Mouse (Mus musculus) lung, postnatal 4 days (tissue): ENCODE results near the gene Ncbp2.
A peak's percentile ranks its signal among the peaks of the same experiment; 100 is the strongest.

Experiments
- DNase-seq, 2 experiments: peaks; one replicate each; pipeline ENCODE4 v3.0.0; 2021

Ncbp2 gene

GRCm38 (mm10) chr16:31948345-31948774, at the start of gene Ncbp2, which contains the start of gene 0610012G03Rik:
Gene Ncbp2 (plus strand): TSS chr16:31948513.
Gene 0610012G03Rik (minus strand): TSS chr16:31948494.
- peak; percentile 97 to 98 for DNase-seq

DNA sequence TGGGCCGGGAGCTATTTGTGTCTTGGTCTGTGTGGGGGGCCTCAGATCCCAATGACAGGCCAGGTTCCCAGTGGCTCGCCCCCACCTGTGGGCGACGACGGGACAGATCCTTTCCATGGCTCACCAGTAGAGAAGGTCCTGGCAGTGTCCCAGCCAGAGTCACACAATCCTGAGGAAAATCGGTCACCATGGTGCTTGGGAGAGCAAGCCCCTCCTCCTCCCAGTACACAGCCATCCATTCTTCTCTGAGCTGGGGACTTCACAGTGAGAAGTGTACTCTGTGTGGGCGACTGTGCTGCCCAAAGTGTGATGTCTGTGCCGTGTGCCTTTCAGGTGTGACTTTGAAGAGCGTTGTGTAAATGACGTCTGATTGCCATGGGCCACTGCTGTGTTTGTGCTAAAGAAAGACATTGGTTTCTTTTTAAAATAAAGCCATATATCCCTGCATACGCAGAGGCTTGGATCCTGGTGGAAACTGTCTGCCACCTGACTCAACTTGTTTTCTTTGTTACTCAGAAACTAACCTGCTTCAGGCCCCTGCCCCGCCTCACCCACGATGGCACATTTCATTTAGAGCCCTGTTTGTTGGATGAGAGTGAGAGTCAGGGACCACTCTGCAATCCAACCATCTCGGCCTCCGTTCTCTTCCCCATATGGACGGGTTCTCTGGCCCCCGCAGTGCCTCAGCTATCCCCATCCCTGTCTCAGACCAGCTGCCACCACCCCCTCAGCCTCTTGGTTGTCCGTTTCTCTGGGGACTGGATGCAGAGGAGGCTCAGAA, 49.6 kb upstream of the Ncbp2 start:
- DNase-seq, result no peak

- no peak for DNase-seq
Observed at GRCm38 (mm10) chr16:31901886-31902285, 46.4 kb upstream of the Ncbp2 start.

- no peak for DNase-seq
Observed at GRCm38 (mm10) chr16:31903239-31903638, 45.1 kb upstream of the Ncbp2 start.

GRCm38 (mm10) chr16:31905331-31905730, 43.0 kb upstream of the Ncbp2 start:
- DNase-seq, result no peak

DNA sequence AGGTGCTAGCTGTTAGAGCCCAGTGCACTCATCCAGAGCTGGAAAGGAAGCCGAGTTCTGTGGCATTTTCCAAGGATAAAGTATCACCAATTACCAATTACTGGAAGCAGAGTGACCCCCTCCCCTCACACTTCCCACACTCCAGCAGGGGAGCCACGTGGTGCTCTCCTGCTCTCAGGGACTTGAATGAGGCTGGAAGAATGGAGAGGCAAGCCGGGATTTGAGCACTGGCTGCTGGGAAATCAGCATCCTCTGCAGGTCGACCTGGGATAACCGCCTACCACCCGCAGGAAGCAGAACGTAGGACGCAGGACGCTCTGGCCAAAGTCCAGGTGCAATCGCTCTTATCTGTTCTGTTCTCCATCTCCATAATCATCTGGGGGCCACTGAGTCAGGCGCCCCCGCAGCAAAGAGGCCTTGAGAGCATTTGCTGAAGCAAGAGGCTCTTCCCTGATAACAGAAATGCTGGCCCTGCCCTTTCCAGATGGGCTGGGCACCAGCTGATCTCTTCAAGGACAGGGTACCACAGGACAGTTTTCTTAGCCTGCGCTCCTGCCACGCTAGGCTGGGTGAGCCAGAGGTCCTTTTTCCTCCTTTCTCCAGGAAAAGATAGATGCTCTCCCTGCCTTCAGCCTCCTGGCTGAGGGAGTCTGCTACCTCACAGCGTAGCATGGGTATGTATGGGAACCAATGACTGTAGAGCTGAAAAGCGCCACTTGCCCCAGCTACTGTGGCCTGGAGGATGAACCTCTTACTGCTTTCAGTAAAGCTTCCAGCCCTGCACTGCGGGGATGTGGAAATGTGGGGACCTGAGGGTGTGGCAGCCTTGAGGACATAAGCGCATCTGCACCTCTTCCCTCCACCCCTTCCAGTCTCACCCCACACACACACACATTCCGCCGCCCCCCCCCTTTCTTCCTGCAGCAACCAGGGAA, 42.2 kb upstream of the Ncbp2 start:
- no peak for DNase-seq

GRCm38 (mm10) chr16:31906896-31907295, 41.4 kb upstream of the Ncbp2 start:
- peak; percentile 37 to 52 for DNase-seq

- DNase-seq, result no peak
Observed at GRCm38 (mm10) chr16:31908959-31909358, 39.4 kb upstream of the Ncbp2 start.

DNA sequence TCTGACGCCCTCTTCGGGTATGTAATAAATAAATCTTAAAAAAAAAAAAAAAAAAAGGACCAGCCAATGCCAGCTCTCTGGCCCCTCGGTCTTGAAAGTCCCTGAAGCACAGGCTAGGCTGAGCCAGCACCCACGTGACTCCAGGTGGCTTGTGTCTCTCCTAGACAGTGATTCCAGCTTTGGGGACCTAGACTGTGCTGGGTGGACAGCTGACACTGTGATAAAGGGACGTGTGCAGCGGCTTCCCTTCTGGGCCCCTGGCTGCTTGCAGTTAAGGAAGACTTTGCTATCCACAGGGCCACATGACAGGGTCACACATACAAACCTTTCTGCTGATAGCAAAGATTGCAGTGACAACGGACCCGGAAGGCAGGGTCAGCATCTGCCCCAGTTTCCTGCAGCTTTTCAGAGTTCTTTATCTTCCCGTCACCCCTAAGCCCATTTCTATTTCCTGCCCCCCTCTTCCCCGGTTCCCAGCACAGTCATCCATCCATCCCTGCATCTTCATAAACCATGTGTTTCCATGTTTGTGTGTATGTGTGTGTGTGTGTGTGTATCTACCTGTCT, 37.9 kb upstream of the Ncbp2 start:
- DNase-seq, result no peak

- DNase-seq, result no peak
Observed at GRCm38 (mm10) chr16:31917776-31918175, 30.5 kb upstream of the Ncbp2 start.

GRCm38 (mm10) chr16:31918248-31918724, 30.0 kb upstream of the Ncbp2 start:
- peak; percentile 62 to 80 for DNase-seq

- no peak for DNase-seq
Observed at GRCm38 (mm10) chr16:31924368-31924767, 23.9 kb upstream of the Ncbp2 start.

DNA sequence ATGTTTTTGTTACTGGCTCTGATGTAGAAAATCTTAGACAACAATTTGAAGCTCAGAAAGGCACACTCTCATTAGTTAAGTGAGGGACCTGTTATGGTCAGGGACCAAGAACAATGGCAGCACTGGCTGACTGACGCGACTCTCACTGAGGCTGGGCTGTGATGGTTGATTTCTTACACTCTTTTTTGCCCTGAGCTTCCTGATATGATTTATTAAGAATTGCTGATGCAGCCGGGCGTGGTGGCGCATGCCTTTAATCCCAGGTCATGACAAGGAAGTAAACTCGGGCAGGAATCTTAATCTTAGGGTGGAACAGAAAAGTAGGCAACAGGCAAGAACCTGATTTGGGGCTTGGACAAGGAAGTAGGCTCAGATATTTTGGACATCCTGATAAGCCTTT, 22.2 kb upstream of the Ncbp2 start:
- DNase-seq, result no peak

GRCm38 (mm10) chr16:31926547-31927182, 21.6 kb upstream of the Ncbp2 start:
- DNase-seq, result no peak

- DNase-seq, result no peak
Observed at GRCm38 (mm10) chr16:31927412-31927811, 20.9 kb upstream of the Ncbp2 start.

GRCm38 (mm10) chr16:31931330-31931729, 17.0 kb upstream of the Ncbp2 start:
- no peak for DNase-seq

DNA sequence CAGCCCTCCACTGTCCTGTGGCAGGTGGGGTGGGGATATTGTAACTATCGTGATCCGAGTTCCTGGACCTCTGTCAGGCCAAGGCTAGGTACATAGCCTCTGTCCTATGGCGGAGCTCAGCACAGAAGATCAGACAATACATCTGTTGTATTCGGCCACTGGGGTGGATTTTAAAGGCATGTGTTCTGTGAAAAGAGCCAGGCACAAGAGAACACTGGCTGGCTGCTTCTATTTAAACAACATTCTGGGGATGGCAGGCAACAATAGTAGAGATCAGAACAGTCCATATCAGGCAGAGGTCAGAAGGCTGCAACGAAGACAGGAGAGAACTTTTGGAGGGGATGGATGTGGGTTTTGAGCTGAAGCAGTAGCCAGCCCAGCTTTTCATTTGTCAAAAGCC, 16.1 kb upstream of the Ncbp2 start:
- DNase-seq, result no peak

DNA sequence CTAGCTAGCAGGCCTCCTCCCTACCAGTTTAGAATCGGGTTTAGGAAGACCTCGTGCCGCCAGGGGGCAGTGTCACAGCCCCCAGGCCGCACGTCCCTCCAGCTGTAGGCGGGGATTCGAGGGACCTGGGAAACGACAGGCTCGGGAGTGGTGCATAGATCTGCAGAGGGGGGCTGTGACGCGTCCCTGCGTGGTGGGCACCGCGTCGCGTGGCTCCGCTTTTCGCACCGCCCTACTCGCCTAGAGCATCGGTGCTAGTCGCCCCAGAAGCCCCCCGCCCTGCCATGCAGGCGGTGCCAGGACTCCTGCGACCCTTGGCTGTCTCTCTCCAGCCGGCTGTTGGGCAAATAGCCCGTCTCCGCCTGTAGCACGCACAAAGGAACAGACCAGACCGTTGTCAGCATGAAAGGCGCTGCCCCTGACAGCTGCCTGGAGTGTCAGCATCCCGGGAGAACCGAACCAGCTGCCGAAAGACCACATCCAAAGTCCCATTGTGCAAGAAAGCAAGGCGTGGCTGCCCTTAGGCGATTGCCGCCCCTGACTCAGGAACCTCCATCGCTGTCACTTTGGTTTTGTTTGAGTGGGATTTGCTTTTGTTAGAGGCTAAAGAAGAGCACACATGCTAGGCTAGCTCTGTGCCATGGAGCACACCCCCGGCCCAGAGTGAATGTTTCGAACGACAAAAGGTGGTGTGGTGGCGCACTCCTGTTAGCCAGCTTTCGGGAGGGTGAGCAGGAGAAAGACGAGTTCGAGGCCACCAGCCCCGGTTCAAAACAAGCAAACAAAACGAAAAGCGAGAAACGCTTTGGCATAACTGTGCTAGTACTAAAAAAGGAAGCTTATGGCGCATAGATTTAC, 15.2 kb upstream of the Ncbp2 start:
- DNase-seq, result peak; percentile 89 to 94

GRCm38 (mm10) chr16:31933751-31934549, 14.4 kb upstream of the Ncbp2 start, which contains the start of gene Pigz:
Gene Pigz (plus strand): TSS chr16:31933851.
- DNase-seq, result peak; percentile 31 to 52

- no peak for DNase-seq
Observed at GRCm38 (mm10) chr16:31934550-31935010, 13.7 kb upstream of the Ncbp2 start.
